ENCODE assay signal across 10 mouse cellular contexts in the genomic region with DNA sequence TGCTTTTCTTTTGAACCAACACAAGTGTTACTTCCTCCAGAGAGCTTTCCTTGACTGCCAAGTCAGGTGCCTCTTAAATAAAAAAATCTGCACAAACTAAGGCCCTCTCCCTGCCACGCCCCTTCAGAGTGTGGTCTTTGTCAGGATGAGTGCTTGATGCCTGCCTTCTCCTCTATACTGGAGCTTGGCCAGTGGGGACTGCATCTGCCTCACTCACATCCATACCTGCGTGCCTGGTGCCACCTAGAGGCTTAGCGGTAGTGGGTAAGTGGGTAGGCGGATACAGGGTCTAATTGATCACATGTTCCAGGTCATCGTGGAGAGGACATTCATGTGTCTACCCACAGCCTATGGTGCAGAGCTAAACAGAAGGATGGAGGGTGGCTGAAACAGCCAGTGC. TPM values are rescaled to one million over a fixed set of nuclear protein-coding genes. Genes with fewer than 3 reads are reported as not detected.
DNase-seq lines count a peak whose midpoint lies in the region; ATAC-seq lines count a peak whose summit lies in the region.
"Had no signal": no experiment of that assay in that cellular context is flagged by ENCODE, and none has a peak within 500 bp of the region (broad histone marks: within the 10 kb centered on the region; RNA-seq: fewer than 3 reads in every experiment).

No protein-coding gene starts in this region.

- peak; percentile 23 for DNase-seq in forebrain, embryonic 14.5 days (ENCODE audit: low spot score)
- peak; percentile 11 for DNase-seq in right cerebral cortex, postnatal 4 days
- DNase-seq in right cerebral cortex, postnatal 25 days: no peak
- DNase-seq in lung, adult 18-20 months: peak; percentile 16 to 40
- DNase-seq in thymus, postnatal 36 days: peak; percentile 57 to 59
- DNase-seq in left cerebral cortex, adult 9 months (ENCODE audit: low spot score in 2 of 2): no peak
- DNase-seq in forebrain, embryonic 11.5 days (ENCODE audit: low spot score): no peak

- WGBS in forebrain, embryonic 14.5 days: 46% methylated on average over 5 of the region's 5 CpGs
- 54% methylated on average over 5 of the region's 5 CpGs for WGBS in forebrain, embryonic 15.5 days
- 53% methylated on average over 5 of the region's 5 CpGs for WGBS in forebrain, embryonic 11.5 days

- H3K4me1 ChIP-seq in forebrain, embryonic 14.5 days (ENCODE audit: control insufficient read depth, insufficient read depth, low read length): no peaks in the 10 kb centered on the region
- H3K4me1 ChIP-seq in forebrain, embryonic 15.5 days: no peaks in the 10 kb centered on the region
- no peaks in the 10 kb centered on the region for H3K4me1 ChIP-seq in forebrain, embryonic 11.5 days (replicated peaks; ENCODE audit: control insufficient read depth, insufficient read depth, low read length)

- no peaks in the 10 kb centered on the region for H3K27me3 ChIP-seq in forebrain, embryonic 14.5 days (replicated peaks; ENCODE audit: control insufficient read depth, insufficient read depth, low read length)
- H3K27me3 ChIP-seq in forebrain, embryonic 15.5 days: no peaks in the 10 kb centered on the region
- H3K27me3 ChIP-seq in forebrain, embryonic 11.5 days (ENCODE audit: control insufficient read depth, insufficient read depth, low read length): no peaks in the 10 kb centered on the region

- no peak overlapping the region for H3K4me3 ChIP-seq in forebrain, embryonic 14.5 days (ENCODE audit: low read depth, low read length)
- no peak overlapping the region for H3K4me3 ChIP-seq in forebrain, embryonic 15.5 days
- no peak overlapping the region for H3K4me3 ChIP-seq in forebrain, embryonic 11.5 days (ENCODE audit: low read depth, low read length)
- H3K4me3 ChIP-seq: myocyte had no signal

- no peak overlapping the region for H3K9ac ChIP-seq in forebrain, embryonic 14.5 days (ENCODE audit: low read length)
- no peak overlapping the region for H3K9ac ChIP-seq in forebrain, embryonic 15.5 days (replicated peaks)
- H3K9ac ChIP-seq in forebrain, embryonic 11.5 days (ENCODE audit: low read length): no peak overlapping the region

- no peaks in the 10 kb centered on the region for H3K9me3 ChIP-seq in forebrain, embryonic 14.5 days (replicated peaks; ENCODE audit: control insufficient read depth, low read length)
- H3K9me3 ChIP-seq in forebrain, embryonic 15.5 days: no peaks in the 10 kb centered on the region
- no peaks in the 10 kb centered on the region for H3K9me3 ChIP-seq in forebrain, embryonic 11.5 days (ENCODE audit: control insufficient read depth, low read length)

- H3K27ac ChIP-seq in forebrain, embryonic 14.5 days (ENCODE audit: low read depth, low read length): no peak overlapping the region
- no peak overlapping the region for H3K27ac ChIP-seq in forebrain, embryonic 15.5 days (replicated peaks)
- no peak overlapping the region for H3K27ac ChIP-seq in forebrain, embryonic 11.5 days (ENCODE audit: low read depth, low read length)

- ATAC-seq in forebrain, embryonic 14.5 days: peak; percentile 37; the same call in 1 of the 2 replicates
- no peak for ATAC-seq in forebrain, embryonic 15.5 days (replicated peaks)
- no peak for ATAC-seq in forebrain, embryonic 11.5 days (replicated peaks; ENCODE audit: low FRiP score)

- H3K4me2 ChIP-seq in forebrain, embryonic 14.5 days (ENCODE audit: low read length): no peak overlapping the region
- no peak overlapping the region for H3K4me2 ChIP-seq in forebrain, embryonic 15.5 days (replicated peaks)
- no peak overlapping the region for H3K4me2 ChIP-seq in forebrain, embryonic 11.5 days (ENCODE audit: low read depth, low read length, severe bottlenecking)

- no peaks in the 10 kb centered on the region for H3K36me3 ChIP-seq in forebrain, embryonic 14.5 days (ENCODE audit: control insufficient read depth, insufficient read depth, low read length)
- no peaks in the 10 kb centered on the region for H3K36me3 ChIP-seq in forebrain, embryonic 15.5 days
- H3K36me3 ChIP-seq in forebrain, embryonic 11.5 days (ENCODE audit: control insufficient read depth, insufficient read depth, low read length): no peaks in the 10 kb centered on the region

RNA-seq across cellular contexts. Expression of a gene that starts 15.4 kb away (rescaled TPM):
- not detected in 2 replicates for polyA plus RNA-seq in forebrain, embryonic 14.5 days (2014; fragmentation: Nextera tagmentation; extraction: Ambion mirVana)
- not detected in 2 replicates for polyA plus RNA-seq in forebrain, embryonic 15.5 days (2015; fragmentation: Nextera tagmentation; extraction: Ambion mirVana)
- polyA plus RNA-seq in forebrain, embryonic 11.5 days (2014; fragmentation: Nextera tagmentation; extraction: Ambion mirVana): not detected in 2 replicates
- polyA plus RNA-seq: heart, embryonic 14.5 days had no signal

RNA-seq across cellular contexts. Expression of a gene that starts 54.0 kb away (rescaled TPM):
- polyA plus RNA-seq in forebrain, embryonic 14.5 days (2014; fragmentation: Nextera tagmentation; extraction: Ambion mirVana): 384 and 427 TPM in 2 replicates
- 399 and 423 TPM in 2 replicates for polyA plus RNA-seq in forebrain, embryonic 15.5 days (2015; fragmentation: Nextera tagmentation; extraction: Ambion mirVana)
- 313 and 357 TPM in 2 replicates for polyA plus RNA-seq in forebrain, embryonic 11.5 days (2014; fragmentation: Nextera tagmentation; extraction: Ambion mirVana)

Comparison
In these comparisons a context has a peak if more than half of its experiments do, and no peak if none do; other contexts are left out.
1. DNase-seq: peak in forebrain, embryonic 14.5 days (single experiment), right cerebral cortex, postnatal 4 days (single experiment), lung, adult 18-20 months (2 of 2) and thymus, postnatal 36 days (2 of 2); none in right cerebral cortex, postnatal 25 days (single experiment), left cerebral cortex, adult 9 months (0 of 2) and forebrain, embryonic 11.5 days (single experiment).